Mouse (Mus musculus): ENCODE measurements around the gene Knl1. TPM values are rescaled to one million over a fixed set of nuclear protein-coding genes. Genes with fewer than 3 reads are reported as not detected.
"Not testable (repeated sequence)": the region's sequence is repeated elsewhere in the genome, so short reads cannot be mapped to it uniquely, and the experiment has no call there.

Gene Knl1
- total and polyA plus RNA-seq, 3 experiments, result 18.6 to 160 (median 23.2) TPM

DNA sequence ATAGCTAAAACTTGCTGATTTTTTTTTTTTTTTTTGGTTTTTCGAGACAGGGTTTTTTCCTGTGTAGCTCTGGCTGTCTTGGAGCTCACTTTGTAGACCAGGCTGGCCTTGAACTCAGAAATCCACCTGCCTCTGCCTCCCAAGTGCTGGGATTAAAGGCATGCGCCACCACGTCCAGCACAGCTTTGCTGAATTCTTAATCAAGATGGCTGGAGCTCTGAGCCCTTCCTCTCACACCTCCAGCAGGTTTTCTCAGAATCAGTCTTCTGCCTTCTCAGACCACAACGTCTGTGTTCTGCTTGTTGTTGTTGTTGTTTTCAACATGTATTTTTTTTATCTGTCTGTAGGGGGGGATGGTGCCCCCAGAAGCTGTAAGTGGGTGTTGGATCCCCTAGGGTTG, 30.6 kb upstream of the Knl1 start:
- H3K9me3 ChIP-seq (replicated peaks; ENCODE audit: insufficient read depth, low read length), result not testable (repeated sequence)
- TF ChIP-seq TBP (IDR thresholded peaks at IDR 0.05; ENCODE audit: low read depth, low read length), result peak; percentile 90

DNA sequence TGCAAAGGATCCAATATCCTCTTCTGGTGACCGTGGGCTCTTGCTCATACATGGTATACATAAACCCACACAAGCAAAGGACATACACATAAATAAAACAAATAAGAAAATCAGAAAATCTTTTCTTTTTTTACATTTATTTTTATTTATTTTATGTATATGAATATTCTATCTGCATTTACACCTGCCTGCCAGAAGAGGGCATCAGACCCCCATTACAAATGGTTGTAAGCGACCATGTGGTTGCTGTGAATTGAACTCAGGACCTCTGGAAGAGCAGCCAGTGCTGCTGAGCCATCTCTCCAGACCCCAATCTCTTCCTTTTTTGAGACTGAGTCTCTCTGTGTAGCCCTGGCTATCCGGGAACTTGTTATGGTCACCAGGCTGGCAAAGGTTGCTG, 29.3 kb upstream of the Knl1 start:
- Histone ChIP-seq H3K4me1 (ENCODE audit: control insufficient read depth in 1 of 2, insufficient read depth in 2 of 2, low read length in 2 of 2) (peaks cover 0 to 13% of the 10 kb centered on the region in 2 experiments; a peak in 2 of 4 replicates), H3K79me2 (ENCODE audit: control insufficient read depth, insufficient read depth, low read length, poor library complexity) (no peaks in the 10 kb centered on the region), H3K9ac (ENCODE audit: control insufficient read depth, low read depth, low read length, poor library complexity, severe bottlenecking) (no peak overlapping the region), H3K36me3 (ENCODE audit: control insufficient read depth in 1 of 2, insufficient read depth in 2 of 2, low read length in 2 of 2) (peaks cover 2 to 4% of the 10 kb centered on the region in 2 experiments; a peak in 2 of 4 replicates), H3K4me3 (ENCODE audit: control insufficient read depth in 1 of 2, insufficient read depth in 1 of 2, low read depth in 2 of 2, low read length in 2 of 2) (no peak overlapping the region), H3K27ac (ENCODE audit: control insufficient read depth, low read depth, low read length) (no peak overlapping the region), H3K9me3 (replicated peaks; ENCODE audit: insufficient read depth, low read length) (no peaks in the 10 kb centered on the region), H3K27me3 (ENCODE audit: control insufficient read depth in 1 of 2, insufficient read depth in 2 of 2, low read length in 2 of 2) (no peaks in the 10 kb centered on the region)
- TF ChIP-seq CTCF (IDR thresholded peaks at IDR 0.05 in 2 of 3, conservative IDR thresholded peaks at IDR 0.05 in 1 of 3; ENCODE audit: control insufficient read depth in 1 of 3, insufficient read depth in 1 of 3, low read depth in 2 of 3, low read length in 3 of 3, poor library complexity in 1 of 3, severe bottlenecking in 1 of 3) (peak; percentile 39 to 48 (median 41)), TBP (IDR thresholded peaks at IDR 0.05; ENCODE audit: low read depth, low read length) (no peak), RAD21 (IDR thresholded peaks at IDR 0.05; ENCODE audit: low read depth, low read length) (peak; percentile 39), SMC3 (IDR thresholded peaks at IDR 0.05; ENCODE audit: low read depth, low read length) (peak; percentile 14; the same call in 1 of the 2 replicates), ZC3H11A (IDR thresholded peaks at IDR 0.05; ENCODE audit: low read depth, low read length) (0 out of 2 replicates have a peak, but pooled peaks have one; percentile 15), GATA1 (IDR thresholded peaks at IDR 0.05; ENCODE audit: low read depth, low read length) (no peak), RCOR1 (IDR thresholded peaks at IDR 0.05; ENCODE audit: low read depth, low read length) (no peak), POLR2A (IDR thresholded peaks at IDR 0.05; ENCODE audit: control insufficient read depth in 1 of 2, insufficient read depth in 1 of 2, low read depth in 1 of 2, low read length in 2 of 2, poor library complexity in 1 of 2) (no peak), MYC (IDR thresholded peaks at IDR 0.05; ENCODE audit: low read depth, low read length) (peak; percentile 42; the same call in 1 of the 2 replicates)
- DNase-seq (ENCODE audit: low read depth, low spot score), result peak; percentile 47

More for the DNA sequence above, 30.6 kb upstream of the Knl1 start:
- H3K27ac ChIP-seq (ENCODE audit: control insufficient read depth, low read depth, low read length); DNase-seq (ENCODE audit: low read depth, low spot score); H3K36me3 ChIP-seq (ENCODE audit: control insufficient read depth in 1 of 2, insufficient read depth in 2 of 2, low read length in 2 of 2); H3K4me3 ChIP-seq (ENCODE audit: control insufficient read depth in 1 of 2, insufficient read depth in 1 of 2, low read depth in 2 of 2, low read length in 2 of 2); H3K27me3 ChIP-seq (ENCODE audit: control insufficient read depth in 1 of 2, insufficient read depth in 2 of 2, low read length in 2 of 2); H3K79me2 ChIP-seq (ENCODE audit: control insufficient read depth, insufficient read depth, low read length, poor library complexity); H3K9ac ChIP-seq (ENCODE audit: control insufficient read depth, low read depth, low read length, poor library complexity, severe bottlenecking): not testable (repeated sequence)
- peaks cover 0 to 13% of the 10 kb centered on the region in 2 experiments; a peak in 2 of 4 replicates for H3K4me1 ChIP-seq (ENCODE audit: control insufficient read depth in 1 of 2, insufficient read depth in 2 of 2, low read length in 2 of 2)

DNA sequence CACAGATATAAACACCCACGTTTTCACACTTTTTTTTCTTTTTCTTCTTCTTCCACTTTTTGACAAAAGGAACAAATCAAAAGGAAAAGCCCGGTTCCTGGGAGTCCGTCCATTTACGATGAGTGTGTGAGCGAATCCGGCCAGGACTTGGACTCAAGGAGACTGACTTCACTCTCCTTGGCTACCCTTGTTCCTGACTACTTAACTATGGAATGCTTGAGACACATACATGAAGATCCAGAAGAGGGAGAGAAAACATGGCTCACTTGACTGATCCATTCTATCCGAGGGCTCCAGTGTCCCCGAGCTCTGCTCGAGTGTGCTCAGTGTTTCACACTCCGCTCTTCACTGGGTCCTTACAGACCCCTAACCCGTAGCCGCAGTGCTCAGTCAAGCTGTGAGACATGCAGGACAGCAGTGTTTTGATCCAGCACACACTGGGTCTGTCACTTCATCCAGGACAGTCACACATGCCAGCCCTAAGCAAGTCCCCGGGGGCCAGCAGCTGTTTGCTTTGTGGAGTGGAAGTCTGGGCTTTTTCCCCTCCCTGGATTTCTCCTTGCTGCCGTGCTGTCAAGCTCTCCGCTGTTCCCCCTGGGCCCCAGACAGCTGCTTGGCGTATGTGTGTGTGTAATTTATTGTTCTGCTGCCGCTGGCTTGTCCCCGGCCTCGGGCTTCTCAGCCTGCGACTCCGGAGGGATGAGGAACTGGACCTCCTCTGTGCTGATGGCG, 28.4 kb upstream of the Knl1 start:
- H3K79me2 ChIP-seq (ENCODE audit: control insufficient read depth, insufficient read depth, low read length, poor library complexity), result no peaks in the 10 kb centered on the region
- H3K27me3 ChIP-seq (ENCODE audit: control insufficient read depth in 1 of 2, insufficient read depth in 2 of 2, low read length in 2 of 2), result no peaks in the 10 kb centered on the region
- H3K9ac ChIP-seq (ENCODE audit: control insufficient read depth, low read depth, low read length, poor library complexity, severe bottlenecking), result no peak overlapping the region
- H3K36me3 ChIP-seq (ENCODE audit: control insufficient read depth in 1 of 2, insufficient read depth in 2 of 2, low read length in 2 of 2), result peaks cover 4 to 5% of the 10 kb centered on the region in 2 experiments
- H3K4me3 ChIP-seq (ENCODE audit: control insufficient read depth in 1 of 2, insufficient read depth in 1 of 2, low read depth in 2 of 2, low read length in 2 of 2), result no peak overlapping the region
- TF ChIP-seq MXI1 (IDR thresholded peaks at IDR 0.05; ENCODE audit: low read depth, low read length), result no peak
- TF ChIP-seq USF1 (IDR thresholded peaks at IDR 0.05; ENCODE audit: low read depth, low read length), result no peak
- TF ChIP-seq BHLHE40 (IDR thresholded peaks at IDR 0.05; ENCODE audit: borderline replicate concordance, low read depth, low read length), result no peak
- no peak for TF ChIP-seq SMC3 (IDR thresholded peaks at IDR 0.05; ENCODE audit: low read depth, low read length)
- TF ChIP-seq MAX (IDR thresholded peaks at IDR 0.05; ENCODE audit: low read length), result no peak
- no peak for TF ChIP-seq NRF1 (IDR thresholded peaks at IDR 0.05; ENCODE audit: insufficient read depth, low read depth, low read length, poor library complexity, severe bottlenecking)
- TF ChIP-seq E2F4 (IDR thresholded peaks at IDR 0.05; ENCODE audit: borderline replicate concordance, low read depth, low read length), result no peak
- no peak for TF ChIP-seq HCFC1 (IDR thresholded peaks at IDR 0.05; ENCODE audit: low read depth, low read length)
- no peak for TF ChIP-seq KAT2A (conservative IDR thresholded peaks at IDR 0.05; ENCODE audit: low read depth, low read length)
- no peak overlapping the region for H3K27ac ChIP-seq (ENCODE audit: control insufficient read depth, low read depth, low read length)
- no peaks in the 10 kb centered on the region for H3K9me3 ChIP-seq (replicated peaks; ENCODE audit: insufficient read depth, low read length)
- H3K4me1 ChIP-seq (ENCODE audit: control insufficient read depth in 1 of 2, insufficient read depth in 2 of 2, low read length in 2 of 2), result peaks cover 0 to 13% of the 10 kb centered on the region in 2 experiments; a peak in 2 of 4 replicates
- DNase-seq (ENCODE audit: low read depth, low spot score), result no peak
